Mouse (Mus musculus) myocyte (in vitro differentiated cells): Measurements from ENCODE around the gene Pde4d.

ENCODE experiments used
- MYOD1 ChIP-seq, 3 experiments: IDR thresholded peaks; one replicate each; pipeline ENCODE4 v1.6.1; 2011; ENCODE audit warnings: control low read depth in 2 of 3, low read depth in 2 of 3, mild to moderate bottlenecking in 2 of 3, moderate library complexity in 1 of 3; ENCODE audit not compliant: insufficient read length in 2 of 3, control insufficient read depth in 1 of 3
- POLR2A ChIP-seq: IDR thresholded peaks from one replicate; pipeline ENCODE4 v1.6.1; 2011; ENCODE audit warnings: low read depth, mild to moderate bottlenecking, control low read depth, moderate library complexity; ENCODE audit not compliant: insufficient read length
- POLR2AphosphoS2 ChIP-seq: IDR thresholded peaks from one replicate; pipeline ENCODE4 v1.6.1; 2011; ENCODE audit warnings: low read depth, control low read depth; ENCODE audit not compliant: insufficient read length
- REST ChIP-seq: IDR thresholded peaks from one replicate; pipeline ENCODE4 v1.6.1; 2011; ENCODE audit warnings: mild to moderate bottlenecking, control low read depth, moderate library complexity; ENCODE audit not compliant: insufficient read depth, insufficient read length
- TCF3 ChIP-seq: IDR thresholded peaks from one replicate; pipeline ENCODE4 v1.6.1; 2011; ENCODE audit warnings: low read depth, control low read depth; ENCODE audit not compliant: insufficient read length

DNA sequence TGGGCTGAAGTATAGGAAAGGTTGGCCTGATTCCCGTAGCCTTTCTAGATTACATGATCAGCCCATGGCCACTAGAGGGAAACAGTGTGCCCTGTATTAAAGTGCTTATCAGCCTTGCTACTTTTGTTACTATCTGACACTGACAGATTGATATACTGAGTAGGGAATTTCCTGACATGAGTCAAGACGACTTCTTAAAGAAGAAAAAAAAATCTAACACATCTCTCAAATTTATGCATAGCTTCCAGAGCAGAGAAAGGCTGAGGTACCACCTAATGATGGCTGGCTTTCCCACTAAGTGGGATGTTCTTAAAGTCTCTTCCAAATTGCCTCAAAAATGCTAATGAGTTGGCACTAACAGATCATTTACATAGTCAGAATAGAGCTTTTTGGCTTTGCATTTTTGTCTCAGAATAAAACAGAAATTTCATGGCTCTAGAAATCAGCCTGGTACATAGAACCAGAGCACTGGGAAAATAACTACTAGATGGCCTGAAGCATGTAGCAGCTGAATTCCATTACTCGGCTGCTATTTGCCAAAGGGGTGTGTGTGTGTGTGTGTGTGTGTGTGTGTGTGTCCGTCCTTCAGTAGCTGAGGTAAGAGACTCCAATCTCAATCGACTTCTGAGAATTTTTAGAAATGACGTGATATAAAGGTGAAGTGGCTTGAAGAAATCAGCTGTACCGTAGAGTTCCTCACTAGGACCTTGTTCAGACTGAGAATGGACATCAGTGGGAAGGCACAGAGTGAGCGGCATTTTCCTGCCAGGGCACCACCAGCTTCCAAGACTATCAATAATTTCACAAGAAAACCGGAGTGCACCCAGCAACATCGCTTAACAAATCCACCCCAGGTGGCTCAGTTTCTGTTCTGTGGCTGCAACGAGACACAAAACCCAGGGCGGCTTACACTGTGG, 1108.9 kb downstream of the Pde4d start:
- TF ChIP-seq POLR2AphosphoS2: no peak
- TF ChIP-seq MYOD1 (IDR thresholded peaks at IDR 0.05; ENCODE audit: control insufficient read depth in 1 of 3, insufficient read length in 2 of 3, low read depth in 2 of 3): no peak
- no peak for TF ChIP-seq POLR2A
- TF ChIP-seq REST: no peak
- no peak for TF ChIP-seq TCF3
